Mouse (Mus musculus) forebrain, embryonic 10.5 days (tissue): Measurements from ENCODE around the gene Dact1. TPM values are rescaled to one million over a fixed set of nuclear protein-coding genes. Genes with fewer than 3 reads are reported as not detected.

ENCODE experiments used
- polyA plus RNA-seq: library from polyadenylated mRNA; unstranded; fragments of >200 nt; fragmentation: Nextera tagmentation; extraction: Ambion mirVana; gene quantifications from 2 replicates; pipeline ENCODE4 v1.2.1, GENCODE M21; 2016

The Dact1 gene
- polyA plus RNA-seq, 1 experiment from 2014 or later, result 4.9 TPM

Other genes starting within 250 kb of the Dact1 start
- gene Tomm20l, start 198.5 kb upstream of the Dact1 start, polyA plus RNA-seq, result not detected in 2 replicates
- gene Timm9, start 173.2 kb upstream of the Dact1 start, polyA plus RNA-seq, result 82.4 and 86.8 TPM in 2 replicates
- 17.5 and 18.5 TPM in 2 replicates for gene 2700049A03Rik, start 173.0 kb upstream of the Dact1 start, polyA plus RNA-seq